Mouse (Mus musculus) CH12.LX (cell line): Measurements from ENCODE around the gene Ralgapb.

Experiments
- CTCF ChIP-seq, 2 experiments: IDR thresholded peaks in 1 of 2; conservative IDR thresholded peaks in 1 of 2; 2 replicates each; pipeline ENCODE4 v1.5.1; 2011 to 2012; ENCODE audit warnings: low read depth in 2 of 2, low read length in 2 of 2, improper control_type of control experiment in 1 of 2, inconsistent platforms in 1 of 2, mild to moderate bottlenecking in 1 of 2, moderate library complexity in 1 of 2
- EP300 ChIP-seq: IDR thresholded peaks from 2 replicates; pipeline ENCODE4 v1.6.1; 2011; ENCODE audit warnings: low read length, improper control_type of control experiment
- SMC3 ChIP-seq: IDR thresholded peaks from 2 replicates; pipeline ENCODE4 v1.6.1; 2011; ENCODE audit warnings: low read depth, low read length, improper control_type of control experiment

GRCm38 (mm10) chr2:158409595-158410021 lies at the start of gene Ralgapb:
- no peak for TF ChIP-seq EP300
- peak in 1 of 2 experiments; percentile 72; a peak in 2 of 4 replicates for TF ChIP-seq CTCF (conservative IDR thresholded peaks at IDR 0.05 in 1 of 2, IDR thresholded peaks at IDR 0.05 in 1 of 2; ENCODE audit: low read depth in 2 of 2, low read length in 2 of 2)
- no peak for TF ChIP-seq SMC3
